Mouse (Mus musculus) kidney, adult 10 weeks (tissue): ENCODE results near the gene Gm21409. TPM values are rescaled to one million over a fixed set of nuclear protein-coding genes. Genes with fewer than 3 reads are reported as not detected.

Experiments used
- polyA plus RNA-seq: library from polyadenylated mRNA; stranded (reverse); fragments of 350-450 nt; fragmentation: Illumina TruSeq; extraction: RNeasy Lipid Tissue Mini Kit (QIAGEN cat#74804); gene quantifications from one replicate; pipeline ENCODE4 v1.2.3, GENCODE M21; 2014; ENCODE audit warnings: low read depth, low replicate concordance

Gm21409 gene
- polyA plus RNA-seq = not detected

DNA sequence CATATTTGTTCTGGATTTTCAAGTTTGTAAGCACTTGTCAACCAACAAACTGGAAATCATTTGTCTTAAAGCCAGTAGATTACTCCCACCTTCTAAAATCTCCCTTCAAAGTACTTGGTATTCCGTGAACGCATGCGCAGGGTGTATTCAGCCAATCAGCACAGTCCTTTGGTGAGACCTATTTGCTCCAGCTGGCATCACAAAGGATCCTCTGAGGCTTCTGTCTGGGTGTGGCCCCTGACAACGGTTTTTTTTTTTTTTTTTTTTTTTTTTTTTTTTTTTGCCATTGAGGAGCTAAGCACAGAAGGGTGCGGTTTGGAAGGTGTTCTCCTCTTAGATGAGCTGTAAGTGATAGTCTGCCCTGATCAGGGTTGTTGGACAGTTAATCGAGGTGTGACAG, at the start of gene Gm21409:
Gm21409 (plus strand) TSS at position 301 of the 400 bp plus-strand sequence.

Other genes starting within 250 kb of the Gm21409 start
- gene Gm21394, start 181.8 kb upstream of the Gm21409 start, polyA plus RNA-seq = not detected